Mouse (Mus musculus): ENCODE data around the gene Sox13. TPM values are rescaled to one million over a fixed set of nuclear protein-coding genes. Genes with fewer than 3 reads are reported as not detected.
A peak's percentile ranks its signal among the peaks of the same experiment; 100 is the strongest.

Gene Sox13
- polyA plus RNA-seq, 1 experiment from 2014 or later, result 4.1 TPM

DNA sequence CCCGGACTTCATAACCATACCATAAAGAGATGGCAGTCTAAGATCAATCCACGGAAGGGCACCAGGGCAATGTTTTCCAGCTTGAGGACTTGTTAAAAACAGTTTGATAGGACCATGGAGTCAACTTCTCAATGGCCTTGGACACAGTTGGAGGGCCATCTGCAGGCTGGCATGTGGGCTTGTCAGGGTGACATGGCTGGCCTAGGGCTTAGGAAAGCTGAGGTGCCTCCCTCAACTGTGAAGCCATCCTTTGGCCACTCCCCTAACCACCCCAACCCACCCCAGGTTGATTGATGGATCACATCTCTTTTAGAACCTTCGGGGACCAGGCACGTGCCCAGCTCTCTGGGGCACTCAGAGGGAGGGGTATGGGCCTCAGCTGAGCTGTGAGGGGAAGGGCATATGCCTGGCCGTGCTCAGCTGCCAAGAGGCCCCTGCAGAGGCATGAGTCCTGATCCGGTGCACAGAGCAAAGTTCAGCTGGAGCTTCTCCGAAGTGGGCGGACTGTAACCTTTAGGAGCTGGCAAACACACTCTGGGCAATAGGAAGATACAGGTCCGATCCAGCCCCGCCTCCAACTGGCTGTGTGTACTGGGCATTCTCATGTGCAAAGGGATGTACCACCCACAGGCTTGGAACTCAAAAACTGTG is 48.4 kb downstream of the Sox13 start:
- DNase-seq (ENCODE audit: low spot score), result no peak
- H3K4me1 ChIP-seq (replicated peaks; ENCODE audit: control insufficient read depth, insufficient read depth, low read length), result peaks cover 11% of the 10 kb centered on the region
- WGBS, result 67% methylated on average over 10 of the region's 10 CpGs
- no peak overlapping the region for H3K27ac ChIP-seq (ENCODE audit: low read depth, low read length)
- no peaks in the 10 kb centered on the region for H3K9me3 ChIP-seq (ENCODE audit: control insufficient read depth, low read length)
- ATAC-seq (replicated peaks; ENCODE audit: low FRiP score), result no peak
- H3K36me3 ChIP-seq (ENCODE audit: control insufficient read depth, insufficient read depth, low read length), result no peaks in the 10 kb centered on the region
- no peak overlapping the region for H3K9ac ChIP-seq (ENCODE audit: low read depth, low read length)
- no peaks in the 10 kb centered on the region for H3K27me3 ChIP-seq (replicated peaks; ENCODE audit: control insufficient read depth, insufficient read depth, low read length)
- H3K4me3 ChIP-seq (ENCODE audit: low read depth, low read length), result no peak overlapping the region
- H3K4me2 ChIP-seq, result peak overlapping the region; percentile 14; the same call in 1 of the 2 replicates

GRCm38 (mm10) chr1:133372113-133372512 is 52.1 kb downstream of the Sox13 start:
- ATAC-seq (replicated peaks; ENCODE audit: low FRiP score) (peak; percentile 63), DNase-seq (ENCODE audit: low spot score) (no peak)
- Histone ChIP-seq H3K9ac (ENCODE audit: low read depth, low read length) (no peak overlapping the region), H3K4me2 (no peak overlapping the region), H3K27ac (ENCODE audit: low read depth, low read length) (peak overlapping the region; percentile 53), H3K27me3 (replicated peaks; ENCODE audit: control insufficient read depth, insufficient read depth, low read length) (no peaks in the 10 kb centered on the region; the same call in 1 of the 2 replicates), H3K4me1 (replicated peaks; ENCODE audit: control insufficient read depth, insufficient read depth, low read length) (peaks cover 12% of the 10 kb centered on the region), H3K9me3 (ENCODE audit: control insufficient read depth, low read length) (no peaks in the 10 kb centered on the region), H3K36me3 (ENCODE audit: control insufficient read depth, insufficient read depth, low read length) (no peaks in the 10 kb centered on the region), H3K4me3 (ENCODE audit: low read depth, low read length) (no peak overlapping the region)
- WGBS, result 45% methylated on average over 8 of the region's 8 CpGs

DNA sequence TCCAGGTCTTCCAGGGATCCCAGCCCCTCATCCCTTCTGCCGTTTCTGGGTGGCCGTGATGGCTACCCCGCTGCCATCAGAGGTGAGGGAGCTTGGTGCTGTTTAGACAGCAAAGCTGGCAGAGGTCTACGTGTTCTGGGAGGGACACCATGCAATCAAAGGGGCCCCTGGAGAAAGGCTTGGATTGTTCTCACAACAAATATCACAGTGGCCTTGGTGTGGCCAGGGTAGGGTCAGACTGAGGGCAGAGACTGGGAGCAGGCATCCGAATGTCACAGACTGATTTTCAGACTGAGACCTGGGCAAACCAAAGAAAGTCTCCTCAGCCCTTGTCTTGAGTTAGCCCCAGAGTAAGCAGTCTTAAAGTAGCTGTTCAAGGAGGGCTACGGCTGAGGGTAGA is 52.7 kb downstream of the Sox13 start:
- 0 out of 2 replicates have a peak overlapping the region, but pooled peaks have one; percentile 14 for H3K4me2 ChIP-seq
- no peak overlapping the region for H3K4me3 ChIP-seq (ENCODE audit: low read depth, low read length)
- H3K9ac ChIP-seq (ENCODE audit: low read depth, low read length), result no peak overlapping the region
- no peak for ATAC-seq (replicated peaks; ENCODE audit: low FRiP score)
- H3K9me3 ChIP-seq (ENCODE audit: control insufficient read depth, low read length), result no peaks in the 10 kb centered on the region
- H3K27ac ChIP-seq (ENCODE audit: low read depth, low read length), result peak overlapping the region; percentile 53; the same call in 1 of the 2 replicates
- H3K36me3 ChIP-seq (ENCODE audit: control insufficient read depth, insufficient read depth, low read length), result no peaks in the 10 kb centered on the region
- peaks cover under 1% of the 10 kb centered on the region for H3K27me3 ChIP-seq (replicated peaks; ENCODE audit: control insufficient read depth, insufficient read depth, low read length)
- 80% methylated on average over 6 of the region's 6 CpGs for WGBS
- peaks cover 17% of the 10 kb centered on the region for H3K4me1 ChIP-seq (replicated peaks; ENCODE audit: control insufficient read depth, insufficient read depth, low read length)
- DNase-seq (ENCODE audit: low spot score), result no peak

GRCm38 (mm10) chr1:133370352-133370751 is 53.8 kb downstream of the Sox13 start:
- H3K36me3 ChIP-seq (ENCODE audit: control insufficient read depth, insufficient read depth, low read length), result no peaks in the 10 kb centered on the region
- H3K4me2 ChIP-seq, result no peak overlapping the region
- H3K9me3 ChIP-seq (ENCODE audit: control insufficient read depth, low read length), result no peaks in the 10 kb centered on the region
- H3K27ac ChIP-seq (ENCODE audit: low read depth, low read length), result no peak overlapping the region
- WGBS, result 74% methylated on average over 4 of the region's 4 CpGs
- H3K9ac ChIP-seq (ENCODE audit: low read depth, low read length), result no peak overlapping the region
- H3K27me3 ChIP-seq (replicated peaks; ENCODE audit: control insufficient read depth, insufficient read depth, low read length), result peaks cover 10% of the 10 kb centered on the region
- H3K4me1 ChIP-seq (replicated peaks; ENCODE audit: control insufficient read depth, insufficient read depth, low read length), result peaks cover 17% of the 10 kb centered on the region
- DNase-seq (ENCODE audit: low spot score) (no peak), ATAC-seq (replicated peaks; ENCODE audit: low FRiP score) (no peak)
- H3K4me3 ChIP-seq (ENCODE audit: low read depth, low read length), result no peak overlapping the region

GRCm38 (mm10) chr1:133368644-133369043 is 55.5 kb downstream of the Sox13 start:
- WGBS, result 58% methylated on average over 10 of the region's 10 CpGs
- no peak overlapping the region for H3K27ac ChIP-seq (ENCODE audit: low read depth, low read length)
- H3K9me3 ChIP-seq (ENCODE audit: control insufficient read depth, low read length), result no peaks in the 10 kb centered on the region
- H3K9ac ChIP-seq (ENCODE audit: low read depth, low read length), result no peak overlapping the region
- ATAC-seq (replicated peaks; ENCODE audit: low FRiP score) (no peak), DNase-seq (ENCODE audit: low spot score) (no peak)
- H3K4me2 ChIP-seq, result no peak overlapping the region
- H3K4me1 ChIP-seq (replicated peaks; ENCODE audit: control insufficient read depth, insufficient read depth, low read length), result peaks cover 17% of the 10 kb centered on the region
- H3K4me3 ChIP-seq (ENCODE audit: low read depth, low read length), result no peak overlapping the region
- peaks cover 27% of the 10 kb centered on the region for H3K27me3 ChIP-seq (replicated peaks; ENCODE audit: control insufficient read depth, insufficient read depth, low read length)
- H3K36me3 ChIP-seq (ENCODE audit: control insufficient read depth, insufficient read depth, low read length), result no peaks in the 10 kb centered on the region

DNA sequence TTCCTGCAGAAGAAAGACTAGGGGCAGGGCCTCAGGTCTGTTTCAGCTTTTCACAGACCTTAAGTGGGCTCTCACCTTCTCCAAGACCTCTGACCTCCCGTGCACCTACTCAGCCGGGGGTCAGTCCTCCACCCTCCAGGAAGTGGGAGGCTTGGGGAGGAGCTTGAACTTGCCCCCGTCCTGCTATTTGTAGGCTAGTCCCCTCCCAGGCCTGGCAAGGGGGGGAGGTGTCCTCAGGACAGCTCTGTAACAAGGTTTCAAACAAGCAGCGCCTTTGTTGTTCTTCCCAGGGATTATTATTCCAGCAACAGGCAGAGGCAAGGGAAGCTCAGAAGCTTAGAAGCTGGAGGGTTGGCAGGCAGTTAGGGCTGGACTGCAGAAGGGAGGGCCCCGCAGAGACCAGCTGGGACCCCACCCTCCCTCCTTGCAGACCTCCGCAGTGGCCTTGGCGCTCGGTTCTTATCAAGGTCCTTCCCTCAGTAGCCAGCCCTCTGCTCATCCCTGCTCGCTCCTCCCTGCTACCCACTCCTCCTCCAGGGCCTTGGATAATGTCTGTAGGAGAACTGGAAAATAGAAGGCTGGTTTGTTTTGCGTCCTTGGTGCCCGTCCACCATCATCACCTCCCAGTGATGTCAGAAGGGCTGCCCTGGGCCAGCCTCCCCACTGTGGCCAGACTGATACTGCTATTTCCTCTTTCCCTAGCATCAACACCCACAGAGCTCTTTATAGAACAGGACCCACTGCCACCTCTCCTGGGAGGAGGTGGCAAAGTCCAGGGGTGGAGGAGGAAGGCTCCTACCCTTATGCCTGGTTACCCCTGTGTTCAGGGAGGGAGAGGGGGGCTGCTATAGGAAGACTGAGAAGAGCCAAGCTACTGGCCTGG is 56.3 kb downstream of the Sox13 start:
- DNase-seq (ENCODE audit: low spot score) (no peak), ATAC-seq (replicated peaks; ENCODE audit: low FRiP score) (no peak)
- H3K27me3 ChIP-seq (replicated peaks; ENCODE audit: control insufficient read depth, insufficient read depth, low read length), result peaks cover 34% of the 10 kb centered on the region
- no peaks in the 10 kb centered on the region for H3K36me3 ChIP-seq (ENCODE audit: control insufficient read depth, insufficient read depth, low read length)
- 8% methylated on average over 11 of the region's 11 CpGs for WGBS
- H3K4me3 ChIP-seq (ENCODE audit: low read depth, low read length), result no peak overlapping the region
- H3K9ac ChIP-seq (ENCODE audit: low read depth, low read length), result no peak overlapping the region
- H3K9me3 ChIP-seq (ENCODE audit: control insufficient read depth, low read length), result no peaks in the 10 kb centered on the region
- H3K4me2 ChIP-seq, result no peak overlapping the region
- no peak overlapping the region for H3K27ac ChIP-seq (ENCODE audit: low read depth, low read length)
- H3K4me1 ChIP-seq (replicated peaks; ENCODE audit: control insufficient read depth, insufficient read depth, low read length), result peaks cover 17% of the 10 kb centered on the region

GRCm38 (mm10) chr1:133366951-133367605 is 57.1 kb downstream of the Sox13 start:
- H3K4me2 ChIP-seq, result no peak overlapping the region
- peaks cover 41% of the 10 kb centered on the region for H3K27me3 ChIP-seq (replicated peaks; ENCODE audit: control insufficient read depth, insufficient read depth, low read length)

GRCm38 (mm10) chr1:133364890-133365289 is 59.3 kb downstream of the Sox13 start:
- Histone ChIP-seq H3K9ac (ENCODE audit: low read depth, low read length) (no peak overlapping the region), H3K27me3 (replicated peaks; ENCODE audit: control insufficient read depth, insufficient read depth, low read length) (peaks cover 49% of the 10 kb centered on the region), H3K4me3 (ENCODE audit: low read depth, low read length) (no peak overlapping the region), H3K27ac (ENCODE audit: low read depth, low read length) (no peak overlapping the region), H3K9me3 (ENCODE audit: control insufficient read depth, low read length) (no peaks in the 10 kb centered on the region), H3K4me1 (replicated peaks; ENCODE audit: control insufficient read depth, insufficient read depth, low read length) (peaks cover 14% of the 10 kb centered on the region), H3K36me3 (ENCODE audit: control insufficient read depth, insufficient read depth, low read length) (no peaks in the 10 kb centered on the region), H3K4me2 (no peak overlapping the region)
- DNase-seq (ENCODE audit: low spot score) (no peak), ATAC-seq (replicated peaks; ENCODE audit: low FRiP score) (no peak)
- 40% methylated on average over 2 of the region's 2 CpGs for WGBS

More at GRCm38 (mm10) chr1:133366951-133367605, 57.1 kb downstream of the Sox13 start:
- no peak overlapping the region for H3K4me3 ChIP-seq (ENCODE audit: low read depth, low read length)
- no peaks in the 10 kb centered on the region for H3K9me3 ChIP-seq (ENCODE audit: control insufficient read depth, low read length)
- no peak overlapping the region for H3K27ac ChIP-seq (ENCODE audit: low read depth, low read length)
- no peak for DNase-seq (ENCODE audit: low spot score)
- ATAC-seq (replicated peaks; ENCODE audit: low FRiP score), result no peak
- no peak overlapping the region for H3K9ac ChIP-seq (ENCODE audit: low read depth, low read length)
- 49% methylated on average over 10 of the region's 10 CpGs for WGBS
- peaks cover 17% of the 10 kb centered on the region for H3K4me1 ChIP-seq (replicated peaks; ENCODE audit: control insufficient read depth, insufficient read depth, low read length)
- H3K36me3 ChIP-seq (ENCODE audit: control insufficient read depth, insufficient read depth, low read length), result no peaks in the 10 kb centered on the region

Data from liver, embryonic 11.5 days (tissue).